In the genomic region with DNA sequence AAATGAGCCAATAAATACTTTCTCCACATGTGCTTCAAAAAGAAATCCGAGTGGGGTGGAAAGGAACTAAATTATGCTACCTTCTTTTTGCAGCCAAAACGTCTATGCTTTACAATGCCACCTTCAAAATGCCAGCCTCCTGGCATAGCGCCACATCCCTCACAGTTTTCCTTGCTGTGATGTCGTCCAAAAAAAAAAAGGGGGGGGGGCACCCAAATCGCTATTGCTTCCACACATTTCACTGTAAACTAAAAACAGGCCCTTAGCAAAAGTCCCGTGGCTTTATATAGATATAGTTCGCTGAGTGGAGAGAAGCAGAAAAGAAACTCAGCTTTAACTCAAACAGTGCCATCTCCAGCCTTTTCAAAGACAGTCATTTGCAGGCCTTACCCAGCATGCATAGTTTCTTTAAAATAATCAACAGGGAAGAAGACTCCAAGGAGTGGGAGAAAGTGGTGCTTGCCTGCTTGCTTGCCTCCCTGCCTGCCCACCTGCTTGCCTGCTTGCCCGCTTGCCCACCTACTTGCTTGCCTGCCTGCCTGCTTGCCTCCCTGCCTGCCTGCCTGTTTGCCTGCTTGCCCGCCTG, we compare ENCODE assay signal across 10 mouse cellular contexts. TPM values are rescaled to one million over a fixed set of nuclear protein-coding genes. Genes with fewer than 3 reads are reported as not detected.
A peak's percentile ranks its signal among the peaks of the same experiment; 100 is the strongest.
DNase-seq lines count a peak whose midpoint lies in the region; ATAC-seq and TF ChIP-seq lines count a peak whose summit lies in the region.
"Had no signal": no experiment of that assay in that cellular context is flagged by ENCODE, and none has a peak within 500 bp of the region (broad histone marks: within the 10 kb centered on the region; RNA-seq: fewer than 3 reads in every experiment).

No protein-coding gene starts in this region.

- no peaks in the 10 kb centered on the region for H3K27me3 ChIP-seq in intestine, embryonic 14.5 days (replicated peaks; ENCODE audit: control insufficient read depth, insufficient read depth, low read length)
- H3K27me3 ChIP-seq in intestine, embryonic 15.5 days (replicated peaks): no peaks in the 10 kb centered on the region
- peaks cover 9% of the 10 kb centered on the region for H3K27me3 ChIP-seq in E14TG2a.4 (ENCODE audit: insufficient read depth, low read length)
- H3K27me3 ChIP-seq in forebrain, embryonic 15.5 days: no peaks in the 10 kb centered on the region
- H3K27me3 ChIP-seq: neural tube, embryonic 12.5 days had no signal

- no peak overlapping the region for H3K4me2 ChIP-seq in intestine, embryonic 14.5 days (ENCODE audit: low read length)
- no peak overlapping the region for H3K4me2 ChIP-seq in intestine, embryonic 15.5 days (replicated peaks)
- H3K4me2 ChIP-seq in forebrain, embryonic 15.5 days (replicated peaks): peak overlapping the region; percentile 25
- H3K4me2 ChIP-seq: neural tube, embryonic 12.5 days had no signal

- in situ Hi-C loops in ES-E14 (cut with MboI; ENCODE audit: low sequenced_read_pairs in 2 of 2, unreplicated experiment in 2 of 2): loop anchor here in 1 of 2 experiments (25.0 kb wide), 1 partner anchor 589 kb away; no protein-coding TSS in a partner anchor

- H3K27ac ChIP-seq in intestine, embryonic 14.5 days (ENCODE audit: low read depth): 0 out of 2 replicates have a peak overlapping the region, but pooled peaks have one; percentile 11
- H3K27ac ChIP-seq in intestine, embryonic 15.5 days: no peak overlapping the region
- no peak overlapping the region for H3K27ac ChIP-seq in ES-E14 (ENCODE audit: insufficient read depth, low read depth, low read length, poor library complexity, severe bottlenecking)
- peak overlapping the region; percentile 18; the same call in 1 of the 2 replicates for H3K27ac ChIP-seq in forebrain, embryonic 15.5 days (replicated peaks)
- H3K27ac ChIP-seq: neural tube, embryonic 12.5 days had no signal

- DNase-seq in intestine, embryonic 14.5 days (ENCODE audit: low spot score): no peak
- DNase-seq in ES-E14 (ENCODE audit: low read depth, low spot score): no peak
- DNase-seq in embryo, embryonic 11 days: no peak
- DNase-seq in testis, postnatal 14 days (ENCODE audit: low spot score): no peak
- no peak for DNase-seq in spleen, postnatal 14 days (ENCODE audit: low spot score in 2 of 2)
- DNase-seq: cerebellum, adult 9-11 months had no signal

- H3K9me3 ChIP-seq in intestine, embryonic 14.5 days (ENCODE audit: control insufficient read depth, low read length): no peaks in the 10 kb centered on the region
- no peaks in the 10 kb centered on the region for H3K9me3 ChIP-seq in intestine, embryonic 15.5 days
- no peaks in the 10 kb centered on the region for H3K9me3 ChIP-seq in E14TG2a.4 (ENCODE audit: low read length)
- no peaks in the 10 kb centered on the region for H3K9me3 ChIP-seq in ES-E14 (ENCODE audit: control insufficient read depth, insufficient read depth, low read depth, low read length)
- no peaks in the 10 kb centered on the region for H3K9me3 ChIP-seq in forebrain, embryonic 15.5 days
- H3K9me3 ChIP-seq: neural tube, embryonic 12.5 days had no signal

- no peak for ATAC-seq in intestine, embryonic 14.5 days (replicated peaks; ENCODE audit: low FRiP score, low TSS enrichment, low read depth)
- no peak for ATAC-seq in intestine, embryonic 15.5 days
- ATAC-seq in forebrain, embryonic 15.5 days (replicated peaks): 0 out of 2 replicates have a peak, but pooled peaks have one; percentile 38

- peaks cover 24% of the 10 kb centered on the region for H3K4me1 ChIP-seq in intestine, embryonic 14.5 days (replicated peaks; ENCODE audit: control insufficient read depth, insufficient read depth, low read length)
- peaks cover 7% of the 10 kb centered on the region for H3K4me1 ChIP-seq in intestine, embryonic 15.5 days (replicated peaks)
- H3K4me1 ChIP-seq in E14TG2a.4 (replicated peaks; ENCODE audit: low read depth, low read length) (peaks cover 7% of the 10 kb centered on the region; the same call in 1 of the 2 replicates), ES-E14 (ENCODE audit: control insufficient read depth in 2 of 2, insufficient read depth in 2 of 2, low read length in 2 of 2, poor library complexity in 1 of 2) (0 out of 4 replicates have a peak, but pooled peaks cover 0 to 4% of the 10 kb centered on the region in 2 experiments)
- H3K4me1 ChIP-seq in forebrain, embryonic 15.5 days: peaks cover 31% of the 10 kb centered on the region

- H3K36me3 ChIP-seq in intestine, embryonic 14.5 days (ENCODE audit: control insufficient read depth, insufficient read depth, low read length): peaks cover 5% of the 10 kb centered on the region; the same call in 1 of the 2 replicates
- H3K36me3 ChIP-seq in intestine, embryonic 15.5 days: no peaks in the 10 kb centered on the region
- H3K36me3 ChIP-seq in E14TG2a.4 (ENCODE audit: insufficient read depth, low read length) (no peaks in the 10 kb centered on the region), ES-E14 (ENCODE audit: control insufficient read depth, insufficient read depth, low read length, poor library complexity, severe bottlenecking) (no peaks in the 10 kb centered on the region)
- no peaks in the 10 kb centered on the region for H3K36me3 ChIP-seq in forebrain, embryonic 15.5 days
- H3K36me3 ChIP-seq: neural tube, embryonic 12.5 days had no signal

- H3K4me3 ChIP-seq in intestine, embryonic 14.5 days (ENCODE audit: low read depth, low read length): no peak overlapping the region
- H3K4me3 ChIP-seq in intestine, embryonic 15.5 days (replicated peaks): no peak overlapping the region
- H3K4me3 ChIP-seq in E14TG2a.4 (replicated peaks; ENCODE audit: low read length) (peak overlapping the region; percentile 57), ES-E14 (ENCODE audit: insufficient read depth in 1 of 2, low read depth in 1 of 2, low read length in 2 of 2, poor library complexity in 1 of 2, severe bottlenecking in 1 of 2) (peak overlapping the region in 1 of 2 experiments; percentile 54; a peak in 1 of 4 replicates)
- no peak overlapping the region for H3K4me3 ChIP-seq in forebrain, embryonic 15.5 days
- H3K4me3 ChIP-seq: neural tube, embryonic 12.5 days had no signal

- H3K9ac ChIP-seq in intestine, embryonic 14.5 days (ENCODE audit: low read length): no peak overlapping the region
- no peak overlapping the region for H3K9ac ChIP-seq in intestine, embryonic 15.5 days
- peak overlapping the region; percentile 57; the same call in 1 of the 2 replicates for H3K9ac ChIP-seq in ES-E14 (ENCODE audit: insufficient read depth, low read depth, low read length, poor library complexity, severe bottlenecking)
- no peak overlapping the region for H3K9ac ChIP-seq in forebrain, embryonic 15.5 days (replicated peaks)
- H3K9ac ChIP-seq: neural tube, embryonic 12.5 days had no signal

- no peak for TF ChIP-seq CTCF in E14TG2a.4 (conservative IDR thresholded peaks at IDR 0.05; ENCODE audit: low read length)

- 59% methylated on average over 9 of the region's 9 CpGs for WGBS in intestine, embryonic 14.5 days
- 56% methylated on average over 9 of the region's 9 CpGs for WGBS in intestine, embryonic 15.5 days
- 25% methylated on average over 9 of the region's 9 CpGs for WGBS in forebrain, embryonic 15.5 days

TF ChIP-seq in ES-E14, 5 proteins besides CTCF, POLR2A, EP300 and RAD21:
- TF ChIP-seq MAFK (IDR thresholded peaks at IDR 0.05; ENCODE audit: insufficient read depth, low read depth, low read length) (no peak), HCFC1 (IDR thresholded peaks at IDR 0.05; ENCODE audit: borderline replicate concordance, insufficient read depth, low read length) (no peak), ZNF384 (IDR thresholded peaks at IDR 0.05; ENCODE audit: low read depth, low read length) (no peak), ZC3H11A (IDR thresholded peaks at IDR 0.05; ENCODE audit: borderline replicate concordance, low read depth, low read length) (no peak), CHD2 (IDR thresholded peaks at IDR 0.05; ENCODE audit: low read depth, low read length) (no peak)

RNA-seq across cellular contexts. Expression of gene Msrb3, which starts 47.6 kb away (rescaled TPM):
- 17.6 and 18.2 TPM in 2 replicates for polyA plus RNA-seq in intestine, embryonic 14.5 days (2014; fragmentation: Nextera tagmentation; extraction: Ambion mirVana)
- polyA plus RNA-seq in intestine, embryonic 15.5 days (2015; fragmentation: Nextera tagmentation; extraction: Ambion mirVana): 13.1 and 16.6 TPM in 2 replicates
- 3.4 and 5.7 TPM in 2 replicates for total RNA-seq in ES-E14 (2012; rRNA removed)
- polyA plus RNA-seq in forebrain, embryonic 15.5 days (2015; fragmentation: Nextera tagmentation; extraction: Ambion mirVana): 1.5 and 1.7 TPM in 2 replicates

Comparison
In these comparisons a context has a peak if more than half of its experiments do, and no peak if none do; other contexts are left out.
1. H3K27ac ChIP-seq: peak in intestine, embryonic 14.5 days (single experiment) and forebrain, embryonic 15.5 days (single experiment); none in intestine, embryonic 15.5 days (single experiment) and ES-E14 (single experiment).